Mouse (Mus musculus): ENCODE measurements around the gene Foxa2.

Gene Foxa2

DNA sequence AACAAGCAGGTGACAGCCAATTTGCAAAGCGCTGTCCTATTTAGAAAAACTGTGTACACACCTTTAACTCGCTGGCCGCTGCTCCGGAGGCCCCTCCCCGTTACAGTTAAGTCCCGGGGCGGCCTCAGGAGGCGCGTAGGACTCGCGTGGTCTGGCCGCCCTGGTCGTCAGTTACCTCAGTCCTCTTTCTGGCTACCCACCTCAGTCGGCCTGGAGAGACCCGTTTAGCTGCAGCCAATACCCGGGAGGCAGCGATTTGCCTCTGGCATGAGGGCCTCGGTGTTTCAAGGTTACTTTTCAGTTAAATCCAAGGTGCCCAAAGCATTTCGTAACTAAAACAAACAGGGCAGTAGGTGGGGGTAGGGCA, at the start of gene Foxa2:
TSS of gene Foxa2 (minus strand) at position 171 of the 367 bp plus-strand sequence.
- in situ Hi-C loops (cut with MboI, MseI), result no loop called here

DNA sequence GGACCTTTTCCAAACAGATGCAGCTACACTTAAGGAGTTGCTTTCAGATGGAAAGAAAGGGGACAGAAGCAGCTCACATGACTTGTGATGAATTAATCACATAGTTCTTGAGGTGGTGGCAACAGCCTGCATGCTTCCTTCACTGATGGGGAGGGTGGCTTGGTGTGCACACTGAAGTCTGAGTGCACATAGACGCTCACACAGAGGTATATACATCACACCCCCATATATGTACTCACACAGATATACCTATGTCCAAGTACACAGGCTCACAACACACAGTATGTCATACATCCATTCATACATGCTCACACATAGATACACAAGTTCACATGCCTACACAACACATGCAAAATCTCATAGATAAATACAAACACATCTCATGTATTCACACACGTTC, 45.3 kb upstream of the Foxa2 start:
- in situ Hi-C loops (cut with MboI, MseI), result no loop called here

DNA sequence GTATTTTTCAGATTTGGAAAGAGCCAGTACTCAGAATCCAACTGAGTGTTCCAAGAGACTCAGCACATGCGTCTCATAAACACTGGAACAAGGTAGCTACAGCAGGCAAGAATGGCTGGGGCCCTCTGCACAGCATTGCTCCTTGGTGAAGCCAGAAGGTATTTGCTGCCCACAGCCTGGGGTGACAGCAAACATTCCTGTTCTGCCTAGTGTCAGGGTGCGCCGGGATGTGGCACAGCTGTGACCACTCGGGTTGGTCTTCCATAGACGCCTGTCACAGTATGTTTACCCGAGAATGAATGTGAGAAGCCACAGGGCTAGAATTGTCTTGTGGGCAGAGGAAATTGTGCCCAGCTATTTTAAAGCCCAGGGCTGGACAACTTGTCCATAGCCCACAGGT, 44.9 kb upstream of the Foxa2 start:
- in situ Hi-C loops (cut with MboI, MseI), result no loop called here

DNA sequence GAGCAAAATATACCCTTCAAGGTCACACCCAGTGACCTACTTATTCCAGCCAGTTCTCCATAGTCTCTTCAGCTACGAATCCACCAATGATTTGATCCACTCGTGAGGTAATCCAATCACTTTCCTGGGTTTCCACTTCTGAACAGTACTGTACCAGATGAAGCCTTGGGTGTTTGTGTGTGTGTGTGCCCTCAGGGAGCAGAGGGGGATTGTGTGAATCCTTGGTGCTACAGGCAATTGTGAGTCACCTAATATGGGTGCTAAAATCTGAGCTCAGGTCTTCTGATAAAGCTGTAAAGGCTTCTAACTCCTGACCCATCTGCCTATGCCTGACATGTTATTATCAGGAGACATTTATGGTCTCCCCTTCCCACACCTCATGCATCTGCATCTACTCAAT, 43.3 kb upstream of the Foxa2 start:
- in situ Hi-C loops (cut with MboI, MseI), result no loop called here

DNA sequence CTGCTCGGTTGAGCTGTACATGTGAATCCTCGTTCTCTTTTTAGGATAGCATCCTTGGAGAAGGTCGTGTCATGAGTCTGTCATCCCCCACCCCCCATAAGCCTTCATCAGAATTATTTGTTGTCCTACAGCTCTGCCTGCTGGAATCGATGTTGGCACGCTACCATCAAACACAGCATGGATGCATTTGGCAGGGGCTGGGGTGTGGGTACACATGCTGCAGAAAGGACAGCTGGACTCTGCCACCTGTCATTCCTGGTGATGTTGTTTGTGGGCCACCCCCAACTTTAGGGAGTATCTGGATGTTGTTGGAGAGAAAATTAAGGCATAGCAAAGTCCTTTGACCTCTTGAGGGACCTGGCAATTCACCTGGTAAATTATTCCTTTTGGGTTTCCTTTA, 38.8 kb upstream of the Foxa2 start:
- in situ Hi-C loops (cut with MboI, MseI), result no loop called here

DNA sequence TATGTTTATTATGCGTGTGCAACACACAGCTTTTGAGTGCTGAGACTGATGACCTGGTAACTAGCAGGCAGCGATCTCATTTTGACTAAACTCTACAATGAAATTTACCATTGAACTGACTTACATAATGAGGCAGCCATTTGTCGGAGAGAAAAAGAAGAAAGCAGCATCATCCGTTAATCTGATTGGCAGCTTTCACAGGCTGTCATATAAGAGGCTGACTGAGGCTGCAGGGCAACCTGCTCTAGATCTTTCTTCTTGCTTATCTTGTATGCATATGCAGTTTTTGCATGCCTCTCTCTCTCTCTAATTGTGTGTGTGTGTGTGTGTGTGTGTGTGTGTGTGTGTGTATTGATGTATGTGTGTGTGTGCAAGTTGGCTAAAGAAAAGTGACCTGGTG, 38.4 kb upstream of the Foxa2 start:
- in situ Hi-C loops (cut with MboI, MseI), result no loop called here

DNA sequence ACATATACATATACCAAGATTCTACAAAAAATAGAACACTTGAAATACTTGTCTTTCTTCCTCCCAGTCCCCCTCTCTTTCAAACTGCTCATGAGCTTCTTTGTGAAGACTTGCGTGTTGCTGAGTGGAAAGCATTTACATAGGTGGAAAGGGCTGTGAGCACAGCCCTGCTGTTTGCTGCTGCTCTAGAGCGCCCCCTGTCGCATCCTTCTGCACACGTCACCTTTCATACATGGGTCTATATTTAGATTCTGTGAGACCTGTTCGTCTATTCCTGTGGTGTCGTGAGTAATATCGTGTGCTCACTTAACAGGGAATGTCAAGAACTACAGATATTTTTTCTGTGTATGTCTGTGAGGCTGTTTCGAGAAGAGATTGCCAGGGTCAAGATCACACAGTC, 35.5 kb upstream of the Foxa2 start:
- in situ Hi-C loops (cut with MboI, MseI), result no loop called here

DNA sequence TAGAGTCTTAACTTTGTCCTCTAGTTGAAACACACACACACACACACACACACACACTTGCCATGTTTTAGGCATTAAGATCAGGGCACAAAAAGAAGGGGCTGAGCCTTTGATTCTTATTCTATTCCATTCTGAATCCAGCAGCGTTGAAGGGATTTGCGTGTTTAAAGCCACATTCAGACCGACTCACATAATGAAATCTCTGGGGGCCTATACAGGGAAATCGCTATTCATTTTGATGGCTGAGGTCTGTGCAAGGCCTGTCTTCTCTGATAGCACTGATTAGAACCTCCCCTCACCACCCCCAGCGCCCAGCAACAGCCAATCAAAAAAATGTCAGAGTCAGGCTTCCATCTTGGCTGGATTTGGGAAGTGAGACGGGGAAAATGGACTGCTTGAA, 13.9 kb upstream of the Foxa2 start:
- in situ Hi-C loops (cut with MboI, MseI), result no loop called here

DNA sequence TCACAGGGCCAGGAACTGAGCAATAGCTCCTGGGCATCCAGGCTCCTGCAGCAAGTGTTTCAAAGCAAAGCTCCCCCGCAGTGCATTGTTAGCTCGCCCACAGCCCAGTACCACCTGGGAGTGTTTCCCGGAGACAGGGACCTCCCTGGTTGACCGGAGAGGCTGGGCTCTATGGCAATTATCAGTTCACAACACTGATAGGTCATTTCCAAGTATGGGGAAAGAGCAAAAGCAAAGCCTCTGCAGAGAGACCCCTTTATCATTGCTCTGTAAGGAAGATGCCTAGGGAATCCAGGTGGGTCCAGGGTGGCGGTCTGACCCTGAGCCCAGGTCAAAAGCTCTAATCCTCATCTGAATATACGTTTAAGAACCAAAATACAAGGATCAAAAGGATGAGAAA, 6.6 kb upstream of the Foxa2 start:
- in situ Hi-C loops (cut with MboI, MseI), result no loop called here

DNA sequence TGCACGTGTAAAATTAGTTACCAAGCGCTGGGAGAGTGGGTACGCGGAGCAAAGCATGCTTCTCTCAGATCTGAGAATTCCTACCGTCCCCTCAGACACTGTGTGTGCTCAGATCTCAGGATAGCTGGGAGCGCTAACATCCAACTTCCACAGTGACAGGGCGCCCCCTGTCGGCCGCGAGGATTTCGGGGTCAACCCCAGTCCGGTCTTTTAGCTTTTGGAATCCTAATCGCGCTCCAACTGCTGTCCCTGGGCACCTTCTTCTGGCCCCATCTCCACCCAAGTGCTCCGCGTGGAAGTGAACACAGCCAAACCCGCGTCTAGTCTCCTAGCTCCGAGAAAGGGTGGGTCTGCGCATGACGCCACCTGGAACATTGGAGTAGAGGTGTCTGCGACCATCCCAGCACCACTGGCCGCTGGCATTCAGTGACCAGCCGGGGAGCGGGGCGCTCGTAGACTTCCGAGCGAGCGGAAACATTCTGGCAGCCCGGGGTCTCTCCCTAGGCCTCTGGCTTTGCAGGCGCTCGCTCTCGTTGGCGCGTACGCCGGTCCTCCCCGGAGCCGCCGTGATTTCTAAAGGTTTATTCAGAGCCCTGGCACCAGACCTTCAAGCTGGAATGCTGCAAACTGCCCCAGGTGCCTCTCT, 1.8 kb upstream of the Foxa2 start:
- in situ Hi-C loops (cut with MboI, MseI), result no loop called here

DNA sequence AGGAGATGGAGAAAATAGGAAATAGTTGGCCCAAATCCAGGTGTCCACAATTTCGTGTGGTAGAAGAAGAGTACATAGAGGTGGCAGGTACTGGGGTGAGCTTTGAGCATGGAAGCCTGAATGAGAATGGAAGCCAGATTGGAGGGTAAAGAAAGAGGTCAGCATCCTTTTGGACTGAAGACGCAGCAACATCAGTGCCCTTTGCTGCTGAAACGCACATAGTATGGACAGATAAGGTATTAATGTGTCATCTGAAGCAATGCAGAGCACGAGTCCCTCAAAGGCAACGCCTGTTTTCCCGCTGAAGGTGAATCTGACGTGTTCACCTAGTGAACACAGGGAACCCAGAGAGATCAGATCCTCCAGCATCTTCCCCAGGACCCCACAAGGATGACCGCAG, 842 bp upstream of the Foxa2 start:
- in situ Hi-C loops (cut with MboI, MseI), result no loop called here

DNA sequence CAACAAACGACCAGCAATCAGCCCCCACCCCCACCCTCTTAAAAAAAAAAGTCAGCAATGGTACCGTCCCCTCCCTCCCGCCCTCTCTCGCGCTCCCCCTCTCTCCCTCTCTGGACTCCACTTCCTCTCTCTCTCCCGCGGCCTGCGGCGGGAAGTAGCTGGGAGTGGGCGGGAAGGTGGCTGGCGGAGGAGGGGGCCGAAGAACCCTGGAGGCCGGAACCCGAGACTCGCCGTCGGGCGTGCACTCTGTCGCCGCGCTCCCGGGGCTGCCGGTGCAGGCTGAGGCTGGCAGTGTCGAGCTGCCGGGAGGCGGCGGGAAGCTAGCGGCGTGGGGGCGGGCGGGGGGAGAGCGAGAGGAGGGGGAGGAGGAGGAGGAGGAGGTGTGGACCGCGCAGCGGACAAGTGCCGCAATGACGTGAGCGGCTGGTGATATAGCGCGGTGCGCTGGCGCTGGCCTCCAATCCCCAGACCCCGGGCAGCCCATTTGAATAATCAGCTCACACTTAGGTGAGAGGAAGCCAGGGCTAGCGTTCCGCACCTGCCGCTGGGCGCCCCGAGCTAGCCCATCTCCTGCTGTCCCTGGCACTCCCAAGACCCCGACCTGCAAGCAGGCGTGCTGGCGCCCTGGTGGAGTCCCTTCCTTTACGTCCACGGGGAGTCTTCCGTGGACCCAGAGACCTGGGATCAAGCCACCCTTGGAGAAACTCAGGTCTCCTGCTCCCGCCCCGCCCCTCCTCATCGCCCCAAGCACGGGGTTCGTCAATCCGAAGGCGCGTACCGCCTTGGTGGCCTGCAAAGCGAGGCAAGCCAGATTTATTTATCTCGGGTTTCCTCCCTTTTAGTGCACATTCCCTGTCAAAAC, 601 bp downstream of the Foxa2 start:
- in situ Hi-C loops (cut with MboI, MseI), result no loop called here

DNA sequence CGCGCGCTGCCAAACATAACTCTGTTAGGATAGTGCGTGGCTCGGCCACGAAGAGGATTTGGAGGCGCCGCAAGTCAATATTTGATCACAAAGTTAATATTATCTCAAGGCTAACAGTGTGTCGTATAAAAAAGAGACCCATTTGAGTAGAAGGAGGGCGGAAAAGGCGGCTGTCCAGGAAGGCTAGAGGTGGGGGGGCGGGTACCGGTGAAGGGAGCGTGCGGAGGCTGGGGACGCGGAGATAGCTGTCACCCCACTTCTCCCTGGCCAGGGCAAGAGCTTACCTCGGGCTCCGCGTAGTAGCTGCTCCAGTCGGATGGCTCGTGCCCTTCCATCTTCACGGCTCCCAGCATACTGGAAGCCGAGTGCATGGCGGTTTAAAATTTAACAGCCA, 1.2 kb downstream of the Foxa2 start:
- in situ Hi-C loops (cut with MboI, MseI), result no loop called here

DNA sequence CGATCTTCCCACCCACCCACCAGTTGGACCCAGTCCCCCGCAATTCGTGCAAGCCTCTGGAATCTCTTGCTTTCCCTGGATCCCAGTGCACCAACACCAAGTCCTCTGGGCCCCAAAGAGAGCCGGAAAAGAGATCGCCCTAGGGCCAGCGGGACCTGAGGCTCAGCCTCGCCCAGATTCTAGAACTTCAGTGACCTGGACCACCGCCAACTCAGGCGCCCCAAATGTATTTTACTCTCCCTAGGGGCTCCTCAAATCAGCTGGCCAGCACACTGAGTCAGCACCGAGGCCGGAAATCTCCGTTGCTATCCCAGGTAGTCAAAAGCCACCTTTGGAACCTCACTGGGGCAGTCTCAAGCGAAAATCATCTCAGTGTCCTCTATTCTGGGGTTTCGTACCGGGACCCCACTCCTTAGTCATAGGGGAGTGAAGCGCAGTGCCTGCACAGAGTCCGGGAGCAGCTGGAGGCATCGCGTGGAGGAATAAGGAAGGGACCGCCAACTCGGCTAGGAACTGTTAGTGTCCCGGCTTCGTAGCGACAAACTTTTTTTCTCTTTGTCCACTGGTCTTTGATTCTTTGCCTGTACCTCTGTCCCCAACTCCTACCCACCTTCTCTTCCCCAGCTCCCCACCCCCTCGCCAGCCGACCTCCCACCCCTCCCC, 1.8 kb downstream of the Foxa2 start:
- in situ Hi-C loops (cut with MboI, MseI), result no loop called here

DNA sequence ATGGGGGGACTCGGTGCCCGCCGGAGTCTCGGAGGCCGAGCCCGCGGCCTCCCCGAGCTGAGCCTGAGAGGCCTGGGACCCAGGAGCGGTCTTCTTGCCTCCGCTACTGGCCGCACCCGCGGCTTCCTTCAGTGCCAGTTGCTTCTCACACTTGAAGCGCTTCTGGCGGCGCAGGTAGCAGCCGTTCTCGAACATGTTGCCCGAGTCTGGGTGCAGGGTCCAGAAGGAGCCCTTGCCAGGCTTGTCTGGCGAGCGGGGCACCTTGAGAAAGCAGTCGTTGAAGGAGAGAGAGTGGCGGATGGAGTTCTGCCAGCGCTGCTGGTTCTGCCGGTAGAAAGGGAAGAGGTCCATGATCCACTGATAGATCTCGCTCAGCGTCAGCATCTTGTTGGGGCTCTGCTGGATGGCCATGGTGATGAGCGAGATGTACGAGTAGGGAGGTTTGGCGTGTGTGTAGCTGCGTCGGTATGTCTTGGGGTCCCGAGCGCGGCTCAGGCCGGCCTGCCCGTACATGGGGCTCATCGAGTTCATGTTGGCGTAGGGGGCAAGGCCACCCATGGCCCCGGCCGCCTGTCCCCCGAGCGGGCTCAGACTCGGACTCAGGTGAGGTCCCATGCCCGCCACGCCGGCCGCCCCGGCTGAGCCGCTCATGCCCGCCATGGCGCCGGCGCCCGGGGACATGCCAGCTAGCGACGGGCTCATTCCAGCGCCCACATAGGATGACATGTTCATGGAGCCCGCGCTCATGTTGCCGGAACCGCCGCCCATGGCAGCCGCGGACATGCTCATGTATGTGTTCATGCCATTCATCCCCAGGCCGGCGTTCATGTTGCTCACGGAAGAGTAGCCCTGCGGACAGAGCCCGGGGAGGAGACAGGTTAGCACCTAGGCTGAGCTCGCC, 2.5 kb downstream of the Foxa2 start:
- in situ Hi-C loops (cut with MboI, MseI), result no loop called here

DNA sequence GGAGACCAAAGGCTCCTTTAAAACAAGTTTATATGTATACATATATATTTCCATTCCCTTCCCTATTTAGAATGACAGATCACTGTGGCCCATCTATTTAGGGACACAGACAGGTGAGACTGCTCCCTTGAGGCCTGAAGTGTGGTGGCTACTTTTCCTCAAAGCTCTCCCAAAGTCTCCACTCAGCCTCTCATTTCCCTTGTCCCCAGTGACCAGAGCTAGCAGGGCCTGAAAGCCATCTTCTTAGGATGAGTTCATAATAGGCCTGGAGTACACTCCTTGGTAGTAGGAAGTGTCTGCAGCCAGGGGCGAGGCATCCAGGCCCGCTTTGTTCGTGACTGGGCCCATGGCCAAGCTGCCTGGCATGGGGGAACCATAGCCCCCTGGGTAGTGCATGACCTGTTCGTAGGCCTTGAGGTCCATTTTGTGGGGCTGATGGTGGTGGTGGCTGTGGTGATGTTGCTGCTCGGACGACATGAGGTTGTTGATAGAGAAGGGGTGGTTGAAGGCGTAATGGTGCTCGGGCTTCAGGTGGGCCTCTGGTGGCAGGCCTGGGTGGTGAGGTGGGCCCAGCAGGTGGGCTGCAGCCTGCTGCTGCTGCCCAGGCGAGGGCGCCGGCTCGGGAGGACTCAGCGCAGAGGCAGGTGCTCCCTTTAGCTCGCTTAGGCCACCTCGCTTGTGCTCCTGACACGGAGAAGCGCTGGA, 3.3 kb downstream of the Foxa2 start:
- in situ Hi-C loops (cut with MboI, MseI), result no loop called here

DNA sequence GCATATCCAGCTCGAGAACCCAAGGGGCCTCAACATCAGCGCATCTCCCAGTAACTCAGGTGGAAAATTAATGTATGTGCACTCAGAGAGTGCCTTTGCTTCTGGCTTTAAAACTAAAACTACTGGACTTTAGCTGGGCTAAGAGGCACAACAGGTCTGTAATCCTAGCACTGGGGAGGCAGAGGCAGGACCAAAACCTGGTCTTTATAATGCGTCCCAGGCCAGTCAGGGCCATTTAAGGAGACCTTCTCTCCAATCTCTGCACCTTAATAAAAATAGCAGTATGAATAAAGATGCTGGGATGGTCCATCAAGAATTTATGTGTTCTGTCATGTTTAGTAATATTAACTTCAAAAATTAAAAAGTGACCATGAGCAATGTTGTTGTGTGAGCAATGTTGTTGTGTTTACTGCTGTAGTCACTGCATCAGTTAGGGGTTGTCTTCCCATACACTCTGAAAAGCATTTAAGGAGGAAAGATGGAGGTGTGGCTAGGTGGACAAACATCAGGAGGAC, 4.6 kb downstream of the Foxa2 start:
- in situ Hi-C loops (cut with MboI, MseI), result no loop called here

DNA sequence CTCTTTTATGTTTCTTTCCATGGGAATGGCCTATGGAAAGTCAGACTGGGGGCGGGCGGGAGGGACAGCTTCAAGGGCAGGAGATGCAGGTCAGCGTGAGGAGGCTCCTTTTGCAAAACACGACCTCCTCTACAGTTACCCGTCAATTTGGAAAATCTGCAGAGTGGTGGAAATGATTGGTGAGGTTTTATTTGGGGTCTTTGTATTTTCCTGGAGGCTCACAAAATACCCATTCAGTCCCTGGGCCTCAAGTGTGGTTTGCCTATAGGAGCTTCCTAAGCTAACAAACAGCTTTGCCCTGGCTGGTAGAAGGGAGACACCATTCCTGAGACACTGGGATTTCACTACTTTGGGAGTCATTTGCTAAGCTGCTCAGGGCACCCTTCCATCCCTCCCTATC, 5.4 kb downstream of the Foxa2 start:
- in situ Hi-C loops (cut with MboI, MseI), result no loop called here

DNA sequence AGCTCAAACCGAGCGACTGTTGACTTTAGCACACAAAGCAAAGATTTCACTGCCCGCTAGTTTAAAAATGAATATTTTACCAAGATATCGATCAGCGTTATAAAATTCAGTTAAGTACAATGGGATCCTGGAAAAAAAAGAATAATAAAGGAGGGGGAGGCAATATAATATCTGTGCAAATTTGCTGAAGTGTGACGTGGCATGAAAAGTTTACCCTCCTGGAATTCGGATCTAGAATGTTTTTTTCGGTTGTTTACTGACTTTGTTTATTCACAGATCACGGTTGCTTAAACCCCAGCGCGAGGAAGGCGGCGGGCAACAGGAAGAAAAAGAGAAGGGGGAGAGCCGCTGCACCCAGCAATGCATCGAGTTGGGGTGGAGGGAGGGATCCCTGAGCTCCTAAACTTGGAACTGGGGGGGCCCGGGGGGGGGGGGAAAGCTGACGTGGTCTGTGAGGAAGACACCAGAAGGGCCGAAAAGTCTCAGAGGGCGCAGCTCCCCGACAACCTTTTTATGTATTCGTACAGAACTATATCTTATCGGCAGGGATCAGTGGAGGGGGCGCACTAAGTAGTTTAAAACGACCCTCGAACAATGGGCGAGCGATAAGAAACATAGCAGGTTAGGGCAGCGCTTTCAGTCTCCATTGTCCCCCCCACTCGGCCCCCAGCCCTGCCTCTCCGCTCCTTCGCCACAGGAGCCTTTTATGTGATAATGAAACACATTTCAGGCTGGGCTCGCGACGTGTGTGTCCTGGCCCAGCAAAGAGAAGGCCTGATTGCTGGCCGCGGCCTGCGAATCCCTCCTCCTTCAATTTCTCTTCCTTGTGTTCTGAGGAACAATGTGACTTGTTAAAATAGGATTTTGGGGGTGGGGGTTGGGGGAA, 6.3 kb downstream of the Foxa2 start:
- in situ Hi-C loops (cut with MboI, MseI), result no loop called here
